Mouse (Mus musculus): ENCODE measurements around the gene Tom1l2. TPM values are rescaled to one million over a fixed set of nuclear protein-coding genes. Genes with fewer than 3 reads are reported as not detected.
A peak's percentile ranks its signal among the peaks of the same experiment; 100 is the strongest.

The Tom1l2 gene
- polyA plus RNA-seq, 1 experiment from 2014 or later: 61.4 TPM

- Histone ChIP-seq H3K27me3 (no peaks in the 10 kb centered on the region), H3K27ac (replicated peaks) (peak overlapping the region; percentile 29), H3K4me2 (no peak overlapping the region), H3K4me3 (no peak overlapping the region), H3K9ac (peak overlapping the region; percentile 52), H3K4me1 (replicated peaks) (peaks cover 74% of the 10 kb centered on the region), H3K9me3 (no peaks in the 10 kb centered on the region), H3K36me3 (peaks cover 57% of the 10 kb centered on the region)
- 67% methylated on average over 5 of the region's 5 CpGs for WGBS
- no peak for ATAC-seq (ENCODE audit: low read depth)
Observed at GRCm38 (mm10) chr11:60206207-60206606, 146.5 kb downstream of the Tom1l2 start.

- no peaks in the 10 kb centered on the region for H3K27me3 ChIP-seq
- WGBS: 85% methylated on average over 12 of the region's 12 CpGs
- H3K4me2 ChIP-seq: no peak overlapping the region
- H3K4me1 ChIP-seq (replicated peaks): peaks cover 71% of the 10 kb centered on the region
- H3K36me3 ChIP-seq: peaks cover 69% of the 10 kb centered on the region
- no peak overlapping the region for H3K4me3 ChIP-seq
- no peak overlapping the region for H3K27ac ChIP-seq (replicated peaks)
- no peak overlapping the region for H3K9ac ChIP-seq
- ATAC-seq (ENCODE audit: low read depth): no peak
- H3K9me3 ChIP-seq: no peaks in the 10 kb centered on the region
Observed at GRCm38 (mm10) chr11:60205026-60205425, 147.7 kb downstream of the Tom1l2 start.

- Histone ChIP-seq H3K4me1 (replicated peaks) (peaks cover 55% of the 10 kb centered on the region), H3K4me2 (no peak overlapping the region), H3K36me3 (peaks cover 82% of the 10 kb centered on the region), H3K9ac (peak overlapping the region; percentile 48), H3K9me3 (no peaks in the 10 kb centered on the region), H3K27me3 (no peaks in the 10 kb centered on the region), H3K4me3 (no peak overlapping the region), H3K27ac (replicated peaks) (peak overlapping the region; percentile 57)
- 80% methylated on average over 26 of the region's 26 CpGs for WGBS
- ATAC-seq (ENCODE audit: low read depth): no peak
Observed at GRCm38 (mm10) chr11:60202710-60203638, 149.7 kb downstream of the Tom1l2 start.

GRCm38 (mm10) chr11:60200384-60200783 is 152.3 kb downstream of the Tom1l2 start:
- Histone ChIP-seq H3K4me2 (no peak overlapping the region), H3K4me3 (no peak overlapping the region), H3K9me3 (no peaks in the 10 kb centered on the region), H3K27me3 (no peaks in the 10 kb centered on the region), H3K4me1 (replicated peaks) (peaks cover 31% of the 10 kb centered on the region), H3K27ac (replicated peaks) (peak overlapping the region; percentile 88), H3K9ac (peak overlapping the region; percentile 51; the same call in 1 of the 2 replicates), H3K36me3 (peaks cover 91% of the 10 kb centered on the region)
- 88% methylated on average over 11 of the region's 11 CpGs for WGBS
- ATAC-seq (ENCODE audit: low read depth): no peak

GRCm38 (mm10) chr11:60199702-60200184 is 153.0 kb downstream of the Tom1l2 start:
- H3K4me3 ChIP-seq: no peak overlapping the region
- H3K4me2 ChIP-seq: peak overlapping the region; percentile 21; the same call in 1 of the 2 replicates

GRCm38 (mm10) chr11:60198651-60199050 is 154.1 kb downstream of the Tom1l2 start:
- Histone ChIP-seq H3K4me3 (no peak overlapping the region), H3K9ac (no peak overlapping the region), H3K4me1 (replicated peaks) (peaks cover 29% of the 10 kb centered on the region), H3K9me3 (0 out of 2 replicates have a peak, but pooled peaks cover 8% of the 10 kb centered on the region), H3K27ac (replicated peaks) (peak overlapping the region; percentile 61; the same call in 1 of the 2 replicates), H3K4me2 (no peak overlapping the region), H3K27me3 (no peaks in the 10 kb centered on the region), H3K36me3 (peaks cover 91% of the 10 kb centered on the region)
- ATAC-seq (ENCODE audit: low read depth): no peak
- 89% methylated on average over 12 of the region's 12 CpGs for WGBS

More at GRCm38 (mm10) chr11:60199702-60200184, 153.0 kb downstream of the Tom1l2 start:
- H3K27me3 ChIP-seq: no peaks in the 10 kb centered on the region
- ATAC-seq (ENCODE audit: low read depth): peak; percentile 66
- peaks cover 91% of the 10 kb centered on the region for H3K36me3 ChIP-seq
- H3K4me1 ChIP-seq (replicated peaks): peaks cover 31% of the 10 kb centered on the region
- H3K27ac ChIP-seq (replicated peaks): peak overlapping the region; percentile 88
- WGBS: 6% methylated on average over 18 of the region's 18 CpGs
- 0 out of 2 replicates have a peak, but pooled peaks cover 5% of the 10 kb centered on the region for H3K9me3 ChIP-seq
- H3K9ac ChIP-seq: peak overlapping the region; percentile 51; the same call in 1 of the 2 replicates

GRCm38 (mm10) chr11:60197998-60198619 is 154.6 kb downstream of the Tom1l2 start:
- Histone ChIP-seq H3K4me2 (no peak overlapping the region), H3K27ac (replicated peaks) (peak overlapping the region; percentile 61), H3K9ac (no peak overlapping the region), H3K4me1 (replicated peaks) (peaks cover 29% of the 10 kb centered on the region), H3K9me3 (0 out of 2 replicates have a peak, but pooled peaks cover 8% of the 10 kb centered on the region), H3K4me3 (no peak overlapping the region), H3K27me3 (no peaks in the 10 kb centered on the region), H3K36me3 (peaks cover 90% of the 10 kb centered on the region)
- no peak for ATAC-seq (ENCODE audit: low read depth)
- WGBS: 81% methylated on average over 24 of the region's 24 CpGs

GRCm38 (mm10) chr11:60196344-60196743 is 156.4 kb downstream of the Tom1l2 start:
- 0 out of 2 replicates have a peak, but pooled peaks cover 8% of the 10 kb centered on the region for H3K9me3 ChIP-seq
- H3K27me3 ChIP-seq: no peaks in the 10 kb centered on the region
- H3K27ac ChIP-seq (replicated peaks): no peak overlapping the region
- WGBS: 75% methylated on average over 5 of the region's 5 CpGs
- no peak overlapping the region for H3K4me3 ChIP-seq
- H3K36me3 ChIP-seq: peaks cover 88% of the 10 kb centered on the region
- H3K4me2 ChIP-seq: no peak overlapping the region
- no peak overlapping the region for H3K9ac ChIP-seq
- peaks cover 27% of the 10 kb centered on the region for H3K4me1 ChIP-seq (replicated peaks)
- no peak for ATAC-seq (ENCODE audit: low read depth)

- H3K9me3 ChIP-seq: 0 out of 2 replicates have a peak, but pooled peaks cover 8% of the 10 kb centered on the region
- H3K4me2 ChIP-seq: no peak overlapping the region
- H3K36me3 ChIP-seq: peaks cover 88% of the 10 kb centered on the region
- no peaks in the 10 kb centered on the region for H3K27me3 ChIP-seq
- no peak overlapping the region for H3K9ac ChIP-seq
- no peak overlapping the region for H3K4me3 ChIP-seq
- H3K27ac ChIP-seq (replicated peaks): no peak overlapping the region
- H3K4me1 ChIP-seq (replicated peaks): peaks cover 27% of the 10 kb centered on the region
- no peak for ATAC-seq (ENCODE audit: low read depth)
Observed at GRCm38 (mm10) chr11:60195108-60195507, 157.6 kb downstream of the Tom1l2 start.

- peaks cover 96% of the 10 kb centered on the region for H3K36me3 ChIP-seq
- ATAC-seq (ENCODE audit: low read depth): 0 out of 2 replicates have a peak, but pooled peaks have one; percentile 30
- H3K27ac ChIP-seq (replicated peaks): peak overlapping the region; percentile 43
- peaks cover 32% of the 10 kb centered on the region for H3K4me1 ChIP-seq (replicated peaks)
- no peak overlapping the region for H3K9ac ChIP-seq
- no peak overlapping the region for H3K4me2 ChIP-seq
- WGBS: 61% methylated on average over 4 of the region's 4 CpGs
- H3K4me3 ChIP-seq: no peak overlapping the region
- H3K9me3 ChIP-seq: 0 out of 2 replicates have a peak, but pooled peaks cover 8% of the 10 kb centered on the region
- H3K27me3 ChIP-seq: no peaks in the 10 kb centered on the region
Observed at GRCm38 (mm10) chr11:60193556-60193955, 159.1 kb downstream of the Tom1l2 start.

- ATAC-seq (ENCODE audit: low read depth): no peak
- Histone ChIP-seq H3K4me2 (no peak overlapping the region), H3K36me3 (peaks cover 96% of the 10 kb centered on the region), H3K4me1 (replicated peaks) (peaks cover 33% of the 10 kb centered on the region), H3K9ac (no peak overlapping the region), H3K27me3 (no peaks in the 10 kb centered on the region), H3K27ac (replicated peaks) (no peak overlapping the region; the same call in none of the 2 replicates), H3K9me3 (0 out of 2 replicates have a peak, but pooled peaks cover 8% of the 10 kb centered on the region), H3K4me3 (no peak overlapping the region)
- whole genome bisulfite sequencing: 83% methylated on average over 6 of the region's 6 CpGs
Observed at GRCm38 (mm10) chr11:60192534-60192933, 160.2 kb downstream of the Tom1l2 start.
